Mouse (Mus musculus) thymus, adult 2 months (tissue): Measurements from ENCODE around the gene Gm45623.

Experiments
- CTCF ChIP-seq: fragments of 200-500 bp; IDR thresholded peaks from 2 replicates; pipeline ENCODE4 v1.5.1; 2012; ENCODE audit warnings: mild to moderate bottlenecking, control low read depth, low read length, moderate library complexity, borderline replicate concordance; ENCODE audit not compliant: control insufficient read depth, poor library complexity, insufficient read depth; ENCODE audit errors: extremely low read depth
- POLR2A ChIP-seq: fragments of 200-500 bp; IDR thresholded peaks from 2 replicates; pipeline ENCODE4 v1.6.1; 2012; ENCODE audit warnings: mild to moderate bottlenecking, low read length, control low read depth, moderate library complexity; ENCODE audit not compliant: control insufficient read depth, poor library complexity, insufficient read depth; ENCODE audit errors: extremely low read depth

DNA sequence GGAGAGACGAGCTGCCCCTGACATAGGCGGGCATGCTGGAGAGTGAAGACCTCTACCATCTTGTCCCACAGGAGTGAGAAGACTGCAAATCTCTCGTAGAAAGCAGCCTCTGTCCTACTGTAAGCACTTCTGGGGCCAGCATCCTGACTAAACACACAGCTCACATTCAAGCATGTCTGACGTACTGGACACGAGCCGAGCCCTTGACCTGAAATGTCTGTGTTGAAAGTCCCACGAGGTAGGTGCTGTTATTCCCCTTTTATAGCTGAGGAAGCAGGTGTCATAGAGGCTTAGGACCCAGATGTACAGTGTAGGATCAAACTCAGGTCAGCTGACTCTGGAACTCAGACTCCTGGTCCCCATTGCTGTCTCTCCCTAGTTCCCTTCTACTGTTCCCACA lies 4.2 kb downstream of the Gm45623 start:
- TF ChIP-seq POLR2A = no peak
- no peak for TF ChIP-seq CTCF
